Mouse (Mus musculus): ENCODE data around the gene Rhox3h. TPM values are rescaled to one million over a fixed set of nuclear protein-coding genes. Genes with fewer than 3 reads are reported as not detected.
"Not testable (repeated sequence)": the region's sequence is repeated elsewhere in the genome, so short reads cannot be mapped to it uniquely, and the experiment has no call there.

Gene Rhox3h
- total RNA-seq (2021) (not detected), polyA plus RNA-seq (2012; rRNA removed) (not detected in 2 replicates)
- long read RNA-seq: 0 reads

- DNase-seq; H3K9ac ChIP-seq (ENCODE audit: low read depth, low read length); H3K4me1 ChIP-seq (ENCODE audit: control insufficient read depth, insufficient read depth, low read length); H3K79me2 ChIP-seq (replicated peaks; ENCODE audit: control insufficient read depth, insufficient read depth, low read length); H3K4me3 ChIP-seq; H3K36me3 ChIP-seq (ENCODE audit: control insufficient read depth, insufficient read depth, low read length); intact Hi-C loops (cut with DNase I); H3K27ac ChIP-seq; H3K27me3 ChIP-seq (ENCODE audit: control insufficient read depth, insufficient read depth, low read length): not testable (repeated sequence)
- 82% methylated on average over 1 of the region's 3 CpGs for WGBS
These were observed at the start of gene Rhox3h for GRCm38 (mm10) chrX:37668664-37669063. Gene Rhox3h (minus strand): TSS chrX:37668764.

GRCm38 (mm10) chrX:37701821-37702387 is 33.3 kb upstream of the Rhox3h start:
- no peaks in the 10 kb centered on the region for H3K79me2 ChIP-seq (replicated peaks; ENCODE audit: control insufficient read depth, insufficient read depth, low read length)
- no peaks in the 10 kb centered on the region for H3K36me3 ChIP-seq (ENCODE audit: control insufficient read depth, insufficient read depth, low read length)
- intact Hi-C loops (cut with DNase I): no loop called here

GRCm38 (mm10) chrX:37692261-37692660 is 23.7 kb upstream of the Rhox3h start:
- Histone ChIP-seq H3K27me3 (ENCODE audit: control insufficient read depth, insufficient read depth, low read length) (no peaks in the 10 kb centered on the region), H3K4me3 (no peak overlapping the region), H3K79me2 (replicated peaks; ENCODE audit: control insufficient read depth, insufficient read depth, low read length) (no peaks in the 10 kb centered on the region), H3K4me1 (ENCODE audit: control insufficient read depth, insufficient read depth, low read length) (no peaks in the 10 kb centered on the region), H3K27ac (no peak overlapping the region), H3K9ac (ENCODE audit: low read depth, low read length) (no peak overlapping the region), H3K36me3 (ENCODE audit: control insufficient read depth, insufficient read depth, low read length) (no peaks in the 10 kb centered on the region)
- intact Hi-C loops (cut with DNase I): no loop called here
- DNase-seq: no peak
- TF ChIP-seq EP300 (IDR thresholded peaks at IDR 0.05; ENCODE audit: insufficient read depth, low read depth, low read length) (no peak), POLR2A (IDR thresholded peaks at IDR 0.05; ENCODE audit: insufficient read depth, low read depth, low read length) (no peak), CTCF (IDR thresholded peaks at IDR 0.05) (no peak)
- WGBS: 69% methylated on average over 2 of the region's 2 CpGs

More at GRCm38 (mm10) chrX:37701821-37702387, 33.3 kb upstream of the Rhox3h start:
- 66% methylated on average over 3 of the region's 3 CpGs for WGBS
- no peak overlapping the region for H3K27ac ChIP-seq
- TF ChIP-seq POLR2A (IDR thresholded peaks at IDR 0.05; ENCODE audit: insufficient read depth, low read depth, low read length): no peak
- no peak for TF ChIP-seq EP300 (IDR thresholded peaks at IDR 0.05; ENCODE audit: insufficient read depth, low read depth, low read length)
- TF ChIP-seq CTCF (IDR thresholded peaks at IDR 0.05): no peak
- no peak overlapping the region for H3K9ac ChIP-seq (ENCODE audit: low read depth, low read length)
- no peaks in the 10 kb centered on the region for H3K4me1 ChIP-seq (ENCODE audit: control insufficient read depth, insufficient read depth, low read length)
- H3K4me3 ChIP-seq: no peak overlapping the region
- no peaks in the 10 kb centered on the region for H3K27me3 ChIP-seq (ENCODE audit: control insufficient read depth, insufficient read depth, low read length)
- no peak for DNase-seq

GRCm38 (mm10) chrX:37683031-37683715 is 14.6 kb upstream of the Rhox3h start:
- DNase-seq: no peak

GRCm38 (mm10) chrX:37673177-37673576 is 4.6 kb upstream of the Rhox3h start, which contains the start of gene Rhox2h:
Gene Rhox2h (minus strand): TSS chrX:37673277.
- H3K9ac ChIP-seq (ENCODE audit: low read depth, low read length); H3K4me1 ChIP-seq (ENCODE audit: control insufficient read depth, insufficient read depth, low read length); H3K36me3 ChIP-seq (ENCODE audit: control insufficient read depth, insufficient read depth, low read length); H3K27ac ChIP-seq; DNase-seq; intact Hi-C loops (cut with DNase I); H3K27me3 ChIP-seq (ENCODE audit: control insufficient read depth, insufficient read depth, low read length); H3K4me3 ChIP-seq; H3K79me2 ChIP-seq (replicated peaks; ENCODE audit: control insufficient read depth, insufficient read depth, low read length): not testable (repeated sequence)
- WGBS: 85% methylated on average over 8 of the region's 8 CpGs

More at GRCm38 (mm10) chrX:37683031-37683715, 14.6 kb upstream of the Rhox3h start:
- 88% methylated on average over 24 of the region's 24 CpGs for WGBS
- Histone ChIP-seq H3K9ac (ENCODE audit: low read depth, low read length) (no peak overlapping the region), H3K27me3 (ENCODE audit: control insufficient read depth, insufficient read depth, low read length) (no peaks in the 10 kb centered on the region), H3K27ac (no peak overlapping the region), H3K4me3 (no peak overlapping the region), H3K4me1 (ENCODE audit: control insufficient read depth, insufficient read depth, low read length) (no peaks in the 10 kb centered on the region), H3K79me2 (replicated peaks; ENCODE audit: control insufficient read depth, insufficient read depth, low read length) (no peaks in the 10 kb centered on the region), H3K36me3 (ENCODE audit: control insufficient read depth, insufficient read depth, low read length) (no peaks in the 10 kb centered on the region)
- intact Hi-C loops (cut with DNase I): no loop called here
- TF ChIP-seq CTCF (IDR thresholded peaks at IDR 0.05) (no peak), POLR2A (IDR thresholded peaks at IDR 0.05; ENCODE audit: insufficient read depth, low read depth, low read length) (no peak), EP300 (IDR thresholded peaks at IDR 0.05; ENCODE audit: insufficient read depth, low read depth, low read length) (no peak)

- WGBS: 89% methylated on average over 19 of the region's 20 CpGs
- H3K4me3 ChIP-seq; H3K79me2 ChIP-seq (replicated peaks; ENCODE audit: control insufficient read depth, insufficient read depth, low read length); DNase-seq; intact Hi-C loops (cut with DNase I); H3K27ac ChIP-seq; H3K27me3 ChIP-seq (ENCODE audit: control insufficient read depth, insufficient read depth, low read length); H3K36me3 ChIP-seq (ENCODE audit: control insufficient read depth, insufficient read depth, low read length); H3K9ac ChIP-seq (ENCODE audit: low read depth, low read length); H3K4me1 ChIP-seq (ENCODE audit: control insufficient read depth, insufficient read depth, low read length): not testable (repeated sequence)
These were observed 17.3 kb downstream of the Rhox3h start, which contains the start of gene Rhox4g for GRCm38 (mm10) chrX:37651227-37651626. Gene Rhox4g (minus strand): TSS chrX:37651327.

GRCm38 (mm10) chrX:37643370-37643769 is 25.2 kb downstream of the Rhox3h start, which contains the start of gene Rhox2g:
Gene Rhox2g (minus strand): TSS chrX:37643470.
- H3K27ac ChIP-seq; H3K36me3 ChIP-seq (ENCODE audit: control insufficient read depth, insufficient read depth, low read length); H3K79me2 ChIP-seq (replicated peaks; ENCODE audit: control insufficient read depth, insufficient read depth, low read length); H3K27me3 ChIP-seq (ENCODE audit: control insufficient read depth, insufficient read depth, low read length); DNase-seq; H3K4me3 ChIP-seq; H3K4me1 ChIP-seq (ENCODE audit: control insufficient read depth, insufficient read depth, low read length); H3K9ac ChIP-seq (ENCODE audit: low read depth, low read length); intact Hi-C loops (cut with DNase I): not testable (repeated sequence)
- WGBS: 88% methylated on average over 6 of the region's 6 CpGs

- H3K36me3 ChIP-seq (ENCODE audit: control insufficient read depth, insufficient read depth, low read length); H3K27me3 ChIP-seq (ENCODE audit: control insufficient read depth, insufficient read depth, low read length); H3K9ac ChIP-seq (ENCODE audit: low read depth, low read length); H3K27ac ChIP-seq; H3K4me1 ChIP-seq (ENCODE audit: control insufficient read depth, insufficient read depth, low read length); DNase-seq; intact Hi-C loops (cut with DNase I); H3K4me3 ChIP-seq; H3K79me2 ChIP-seq (replicated peaks; ENCODE audit: control insufficient read depth, insufficient read depth, low read length): not testable (repeated sequence)
- 81% methylated on average over 2 of the region's 2 CpGs for WGBS
These were observed 40.1 kb downstream of the Rhox3h start, which contains the start of gene Rhox3g for GRCm38 (mm10) chrX:37628512-37628911. Gene Rhox3g (minus strand): TSS chrX:37628612.

Measured in heart, adult 2 months (tissue).